Mouse (Mus musculus): Measurements from ENCODE around the gene Tcp11l1.

DNA sequence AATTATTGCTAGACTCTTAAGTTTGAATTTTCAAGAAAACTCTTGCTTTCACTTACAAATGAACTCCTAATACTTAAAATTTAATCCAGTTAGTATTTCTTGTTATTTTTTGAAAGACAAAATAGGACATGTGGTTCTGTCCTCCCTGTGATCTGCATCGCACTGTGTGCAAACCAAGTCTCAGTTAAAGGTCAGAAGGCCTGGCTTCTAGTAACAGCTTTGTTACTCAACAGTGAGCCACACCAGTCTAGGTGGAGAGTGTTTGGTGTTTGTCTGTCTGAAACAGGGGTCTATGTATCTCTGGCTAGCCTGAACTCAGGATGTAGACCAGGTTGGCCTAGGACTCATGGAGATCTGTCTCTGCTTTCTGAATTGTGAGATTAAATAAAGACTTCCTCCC is 53.3 kb downstream of the Tcp11l1 start:
- TF ChIP-seq CTCF (IDR thresholded peaks at IDR 0.05; ENCODE audit: extremely low read depth, insufficient read depth, low read length) (no peak), POLR2A (IDR thresholded peaks at IDR 0.05; ENCODE audit: extremely low read depth, insufficient read depth, low read length) (no peak)

Data from cortical plate, adult 2 months (tissue).